Mouse (Mus musculus) heart, postnatal 0 days (tissue): Measurements from ENCODE around the gene Tcerg1l. TPM values are rescaled to one million over a fixed set of nuclear protein-coding genes. Genes with fewer than 3 reads are reported as not detected.

Experiments
- ATAC-seq: fragments of 200-750 bp; cut with Nextera tagmentation; 2 replicates; pipeline ENCODE4 v1.8.0; 2017; ENCODE audit warnings: low read depth, moderate number of reproducible peaks, moderate library complexity; ENCODE audit not compliant: insufficient read depth
- DNase-seq: peaks from one replicate; pipeline ENCODE4 v3.0.0-alpha.2; 2016; ENCODE audit warnings: low spot score
- H3K27ac ChIP-seq: fragments of 300-500 bp; sonication (generic); 2 replicates; pipeline ENCODE4 v1.5.1; 2014; ENCODE audit warnings: low read depth, mild to moderate bottlenecking
- H3K27me3 ChIP-seq: fragments of 300-500 bp; sonication (generic); 2 replicates; pipeline ENCODE4 v1.6.1; 2014; ENCODE audit warnings: low read length, mixed read lengths; ENCODE audit not compliant: control insufficient read depth, insufficient read depth
- H3K36me3 ChIP-seq: fragments of 300-500 bp; sonication (generic); replicated peaks from 2 replicates; pipeline ENCODE4 v1.6.1; 2014; ENCODE audit warnings: low read length, mixed read lengths; ENCODE audit not compliant: control insufficient read depth, insufficient read depth
- H3K4me1 ChIP-seq: fragments of 300-500 bp; sonication (generic); 2 replicates; pipeline ENCODE4 v1.6.1; 2014; ENCODE audit warnings: antibody characterized with exemption; ENCODE audit not compliant: control insufficient read depth, insufficient read depth
- H3K4me2 ChIP-seq: fragments of 300-500 bp; sonication (generic); 2 replicates; pipeline ENCODE4 v1.6.1; 2014; ENCODE audit warnings: low read depth, mild to moderate bottlenecking, low read length, moderate library complexity
- H3K4me3 ChIP-seq: fragments of 300-500 bp; sonication (generic); 2 replicates; pipeline ENCODE4 v1.5.1; 2014; ENCODE audit warnings: low read depth, low read length
- H3K9ac ChIP-seq: fragments of 300-500 bp; sonication (generic); replicated peaks from 2 replicates; pipeline ENCODE4 v1.6.1; 2014; ENCODE audit warnings: low read depth, low read length, mixed read lengths
- H3K9me3 ChIP-seq: fragments of 300-500 bp; sonication (generic); replicated peaks from 2 replicates; pipeline ENCODE4 v1.6.1; 2016; ENCODE audit warnings: low read length; ENCODE audit not compliant: control insufficient read depth
- CTCF ChIP-seq: IDR thresholded peaks from 2 replicates; pipeline ENCODE4 v1.5.1; 2016; ENCODE audit warnings: antibody characterized with exemption, control low read depth, low read depth
- EP300 ChIP-seq: IDR thresholded peaks from 2 replicates; pipeline ENCODE4 v1.6.1; 2016; ENCODE audit warnings: antibody characterized with exemption, low read depth
- WGBS: fragments of 180-500 bp; shearing (Covaris S2); extraction: QIAGEN DNeasy Blood & Tissue Kit; methylation state at CpG from one replicate; pipeline ENCODE4 v1.1.7; 2014; 5-methylcytosine and 5-hydroxymethylcytosine counted together
- polyA plus RNA-seq: library from polyadenylated mRNA; unstranded; fragments of >200 nt; fragmentation: Nextera tagmentation; extraction: Ambion mirVana; gene quantifications from 2 replicates; pipeline ENCODE4 v1.2.1, GENCODE M21; 2015
- total RNA-seq: library from RNA; depleted of rRNA; stranded (reverse); fragments of >200 nt; gene quantifications from 2 replicates; pipeline ENCODE4 v1.2.3, GENCODE M21; 2014; ENCODE audit warnings: low replicate concordance

The Tcerg1l gene
- total and polyA plus RNA-seq, 2 experiments from 2014 or later: not detected

- no peak overlapping the region for H3K27ac ChIP-seq
- 72% methylated on average over 8 of the region's 8 CpGs for WGBS
- ATAC-seq (no peak), DNase-seq (no peak)
- no peaks in the 10 kb centered on the region for H3K36me3 ChIP-seq
- no peaks in the 10 kb centered on the region for H3K4me1 ChIP-seq
- H3K4me3 ChIP-seq: no peak overlapping the region
- H3K27me3 ChIP-seq: no peaks in the 10 kb centered on the region
- H3K9me3 ChIP-seq: no peaks in the 10 kb centered on the region
- H3K9ac ChIP-seq: no peak overlapping the region
- H3K4me2 ChIP-seq: no peak overlapping the region
- no peak for TF ChIP-seq CTCF
- no peak for TF ChIP-seq EP300
Measured at GRCm38 (mm10) chr7:138357475-138357874, 40.1 kb downstream of the Tcerg1l start.

DNA sequence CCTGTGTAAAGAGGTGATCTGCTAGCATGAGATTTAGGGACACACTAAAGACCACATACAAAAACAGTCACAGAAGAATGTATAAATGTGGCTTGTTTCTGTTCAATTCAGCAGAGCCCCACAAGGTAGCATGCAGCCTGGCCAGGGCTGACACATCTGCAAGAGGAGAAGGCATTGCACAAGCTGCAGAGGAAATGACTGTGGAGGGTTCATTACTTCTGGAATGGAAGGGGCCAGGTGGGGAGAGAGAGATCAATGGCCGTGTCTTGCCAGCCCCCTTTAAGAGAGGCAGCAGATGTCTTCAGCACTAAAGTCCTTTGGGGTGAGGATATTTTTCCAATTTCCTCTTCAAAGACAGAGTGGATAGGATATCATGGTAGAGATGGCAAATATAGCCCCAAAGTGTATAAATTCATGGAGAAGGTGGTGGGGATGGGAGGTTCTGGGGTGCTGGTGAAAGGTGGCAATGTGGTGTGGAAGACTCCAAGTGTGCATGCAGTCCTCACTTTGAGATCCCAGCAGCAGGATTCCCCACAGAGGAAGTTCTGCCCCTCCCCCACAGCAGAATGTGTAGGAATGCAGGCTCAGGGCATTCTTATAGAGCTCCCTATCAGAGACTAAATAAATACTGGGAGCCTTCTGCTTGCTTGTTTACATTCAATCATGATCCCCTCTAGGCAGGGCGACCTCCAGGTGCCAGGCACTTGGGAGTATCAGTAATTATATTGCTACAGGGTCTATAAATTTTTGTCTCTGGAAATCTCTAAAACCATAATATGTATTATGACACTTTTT lies 40.7 kb downstream of the Tcerg1l start:
- no peak for DNase-seq
- TF ChIP-seq EP300: no peak
- no peak for TF ChIP-seq CTCF
- Histone ChIP-seq H3K9ac (no peak overlapping the region), H3K27me3 (no peaks in the 10 kb centered on the region), H3K4me3 (no peak overlapping the region), H3K4me2 (no peak overlapping the region), H3K27ac (no peak overlapping the region), H3K9me3 (no peaks in the 10 kb centered on the region), H3K36me3 (no peaks in the 10 kb centered on the region), H3K4me1 (no peaks in the 10 kb centered on the region)
- WGBS: 18% methylated on average over 2 of the region's 2 CpGs
- no peak for ATAC-seq

GRCm38 (mm10) chr7:138345451-138345850 lies 52.1 kb downstream of the Tcerg1l start:
- Histone ChIP-seq H3K36me3 (no peaks in the 10 kb centered on the region), H3K4me1 (no peaks in the 10 kb centered on the region), H3K27ac (no peak overlapping the region), H3K9me3 (no peaks in the 10 kb centered on the region), H3K4me3 (no peak overlapping the region), H3K4me2 (no peak overlapping the region), H3K9ac (no peak overlapping the region), H3K27me3 (no peaks in the 10 kb centered on the region)
- no peak for ATAC-seq
- TF ChIP-seq EP300 (no peak), CTCF (no peak)
- no peak for DNase-seq
- 74% methylated on average over 6 of the region's 6 CpGs for WGBS

GRCm38 (mm10) chr7:138338451-138338850 lies 59.1 kb downstream of the Tcerg1l start:
- Histone ChIP-seq H3K4me3 (no peak overlapping the region), H3K27ac (no peak overlapping the region), H3K36me3 (no peaks in the 10 kb centered on the region), H3K9ac (no peak overlapping the region), H3K4me2 (no peak overlapping the region), H3K27me3 (no peaks in the 10 kb centered on the region), H3K4me1 (no peaks in the 10 kb centered on the region), H3K9me3 (no peaks in the 10 kb centered on the region)
- no peak for DNase-seq
- ATAC-seq: no peak
- TF ChIP-seq CTCF: no peak
- TF ChIP-seq EP300: no peak
- WGBS: 68% methylated on average over 4 of the region's 4 CpGs

DNA sequence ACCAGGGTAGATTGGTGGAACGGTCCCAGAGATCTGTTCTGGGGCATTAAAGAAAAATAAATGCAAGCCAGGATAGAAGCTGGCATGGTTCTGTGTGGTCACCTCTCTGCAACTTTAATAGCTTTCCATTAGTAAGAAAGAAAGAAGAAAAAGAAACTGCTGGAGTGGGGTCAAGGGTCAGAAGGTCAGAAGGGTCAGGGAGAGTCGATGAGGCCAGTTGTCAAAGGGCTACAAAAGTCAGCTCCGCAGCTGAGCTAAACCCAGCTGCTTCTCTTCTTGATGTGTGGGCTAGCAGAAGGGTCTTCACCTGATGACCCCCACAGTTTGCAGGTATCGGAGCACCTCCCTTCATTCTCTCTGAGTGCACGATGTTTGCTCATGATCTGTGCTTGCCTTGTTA lies 59.6 kb downstream of the Tcerg1l start:
- no peak for TF ChIP-seq EP300
- TF ChIP-seq CTCF: no peak
- Histone ChIP-seq H3K9me3 (no peaks in the 10 kb centered on the region), H3K4me3 (no peak overlapping the region), H3K9ac (no peak overlapping the region), H3K27me3 (no peaks in the 10 kb centered on the region), H3K4me1 (no peaks in the 10 kb centered on the region), H3K27ac (no peak overlapping the region), H3K4me2 (no peak overlapping the region), H3K36me3 (no peaks in the 10 kb centered on the region)
- ATAC-seq (no peak), DNase-seq (no peak)
- 60% methylated on average over 5 of the region's 5 CpGs for WGBS
